Mouse (Mus musculus) spleen, postnatal 14 days (tissue): ENCODE measurements around the gene Rgl1.

Experiments
- DNase-seq, 2 experiments: peaks; one replicate each; pipeline ENCODE4 v3.0.0; 2021 to 2022; ENCODE audit warnings: low spot score in 2 of 2

Gene Rgl1

DNA sequence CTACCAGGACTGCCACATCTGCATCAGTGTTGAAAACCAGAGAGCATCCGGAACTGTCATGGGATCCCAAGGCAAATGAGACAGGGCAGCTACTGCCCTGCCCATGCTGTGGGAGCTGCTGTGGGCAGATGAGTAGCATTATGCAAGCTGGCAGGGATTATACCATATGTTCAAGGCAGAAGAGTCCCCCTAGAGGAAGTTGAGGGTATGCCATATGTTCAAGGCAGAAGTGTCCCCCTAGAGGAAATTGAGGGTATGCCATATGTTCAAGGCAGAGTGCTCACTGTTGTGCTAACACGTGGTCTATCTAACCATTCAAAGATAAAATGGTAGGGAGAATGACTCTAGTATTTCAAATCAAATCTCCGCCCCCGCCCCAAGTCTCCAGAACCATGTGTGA, 254.9 kb downstream of the Rgl1 start:
- no peak for DNase-seq

DNA sequence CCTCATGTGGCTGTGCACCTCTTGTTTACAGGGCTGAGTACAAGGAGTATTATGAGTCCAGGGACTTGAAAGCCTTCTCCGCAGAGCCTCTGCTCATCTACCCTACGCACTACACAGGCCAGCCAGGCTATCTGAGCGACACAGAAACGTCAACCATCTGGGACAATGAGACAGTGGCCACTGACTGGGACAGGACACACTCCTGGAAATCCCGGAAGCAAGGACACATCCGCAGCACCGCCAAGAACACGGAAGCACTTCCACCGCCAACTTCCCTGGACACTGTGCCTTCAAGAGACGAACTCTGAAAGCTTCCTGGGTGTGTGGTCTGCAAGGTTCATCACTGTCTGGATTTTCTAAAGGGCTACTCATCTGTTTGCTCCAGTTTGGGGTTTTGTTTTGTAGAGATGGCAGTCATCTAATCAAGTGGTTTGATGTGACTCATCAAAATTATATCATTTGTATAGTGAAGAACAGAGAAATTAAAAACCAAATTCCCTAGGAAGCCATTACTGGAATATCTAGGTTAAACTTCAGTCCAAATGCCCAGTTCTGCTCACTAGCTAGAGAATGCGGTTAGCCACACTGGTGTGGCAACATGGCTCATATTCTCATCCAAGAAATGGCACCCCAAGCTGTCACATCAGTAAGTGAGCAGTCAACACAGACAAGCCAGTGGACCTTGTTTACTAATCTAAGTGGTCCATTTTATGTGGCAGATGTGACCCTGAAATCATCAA, 257.5 kb downstream of the Rgl1 start:
- DNase-seq, result no peak

DNA sequence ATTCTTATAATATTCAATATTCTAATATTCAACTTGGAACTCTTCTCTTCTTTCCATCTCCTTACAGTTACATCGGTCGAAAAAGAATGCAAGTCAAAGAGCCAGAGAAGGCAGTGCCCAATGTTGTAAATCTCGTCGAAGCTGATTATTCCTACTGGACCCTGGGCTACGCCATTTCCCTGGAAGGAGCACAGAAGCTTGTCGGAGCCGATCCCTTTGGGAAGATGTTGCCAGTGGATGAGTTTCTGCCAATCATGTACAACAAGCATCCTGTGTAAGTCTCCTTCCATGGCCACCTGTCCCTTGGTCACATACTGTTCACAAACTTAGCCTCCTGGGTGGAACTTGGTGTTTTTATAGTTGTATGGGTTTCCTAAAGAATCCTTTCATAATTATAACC, 259.4 kb downstream of the Rgl1 start:
- DNase-seq, result no peak

DNA sequence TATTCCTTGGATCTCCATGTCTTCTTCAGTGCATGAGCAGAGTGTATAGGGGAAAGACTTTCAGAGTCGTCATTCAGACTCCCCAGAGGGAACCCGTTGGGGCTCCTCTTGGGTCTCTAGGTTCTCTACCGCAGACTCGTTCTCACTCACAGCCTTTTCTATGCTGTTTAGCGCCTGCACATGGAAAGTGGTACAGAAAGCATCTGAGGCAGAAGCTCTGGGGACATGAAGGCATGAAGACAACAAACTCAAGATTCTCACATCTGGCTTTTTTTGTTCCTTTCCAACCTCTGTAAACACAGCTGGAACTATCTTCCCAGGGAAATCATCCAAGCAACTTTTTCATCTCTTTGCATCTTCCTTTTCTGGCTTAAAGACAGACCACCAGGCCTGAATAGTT, 260.0 kb downstream of the Rgl1 start:
- DNase-seq, result no peak

DNA sequence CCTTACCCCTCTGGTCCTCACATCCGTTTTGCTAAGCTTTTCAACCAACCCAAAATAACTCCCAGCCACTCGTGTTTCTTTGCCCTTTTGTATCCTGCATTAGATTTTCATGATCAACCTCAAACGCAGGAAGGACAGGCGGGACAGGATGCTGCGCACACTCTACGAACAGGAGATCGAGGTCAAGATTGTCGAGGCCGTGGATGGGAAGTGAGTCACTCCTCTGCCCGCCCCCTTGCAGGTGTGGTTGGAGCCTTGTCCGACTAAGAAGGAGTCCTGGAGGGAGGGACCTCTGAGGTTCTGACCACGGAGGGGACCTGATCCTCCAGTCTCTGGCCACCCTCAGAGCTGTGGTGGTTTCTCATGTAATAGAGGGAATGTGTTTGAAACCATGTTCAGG, 266.3 kb downstream of the Rgl1 start:
- no peak for DNase-seq

DNA sequence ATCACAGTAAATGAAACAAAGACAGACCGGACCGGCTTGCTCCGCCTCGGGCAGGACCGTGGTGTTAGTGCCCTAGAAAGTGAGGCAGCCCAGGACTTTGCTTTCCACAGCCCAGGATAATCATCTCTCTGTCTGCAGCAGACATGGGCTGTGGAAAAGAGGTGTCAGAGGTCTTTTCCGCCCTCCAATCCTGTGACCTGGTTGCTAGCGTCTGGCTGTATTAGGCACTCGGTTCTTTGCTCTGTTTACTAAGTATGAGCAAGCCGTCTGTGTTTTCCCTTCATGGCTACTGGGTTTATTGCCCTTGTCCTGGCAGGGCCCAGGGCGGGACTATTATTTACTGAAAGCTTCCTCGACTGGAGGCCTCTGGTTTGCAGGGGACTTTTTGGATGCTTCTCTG, 268.6 kb downstream of the Rgl1 start:
- DNase-seq, result no peak

DNA sequence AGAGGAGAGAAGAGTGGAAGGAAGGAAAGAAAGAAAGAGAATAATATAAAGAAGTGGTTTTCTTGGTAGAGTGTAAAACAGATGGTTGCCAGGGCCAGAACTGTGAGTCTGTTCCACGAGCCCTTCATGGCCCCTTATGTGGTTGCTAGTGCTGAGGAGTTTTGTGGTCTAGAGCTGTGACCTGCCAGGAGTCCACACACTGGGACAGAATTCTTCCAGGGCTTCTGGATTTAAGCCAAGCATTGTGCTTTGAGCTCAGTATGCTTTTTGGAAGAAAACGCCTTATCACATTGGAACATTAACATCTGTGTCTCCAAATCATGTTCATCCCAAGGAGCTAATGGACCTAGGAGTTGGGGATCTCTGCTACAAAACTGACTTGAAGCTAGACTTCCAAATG, 269.3 kb downstream of the Rgl1 start:
- no peak for DNase-seq

DNA sequence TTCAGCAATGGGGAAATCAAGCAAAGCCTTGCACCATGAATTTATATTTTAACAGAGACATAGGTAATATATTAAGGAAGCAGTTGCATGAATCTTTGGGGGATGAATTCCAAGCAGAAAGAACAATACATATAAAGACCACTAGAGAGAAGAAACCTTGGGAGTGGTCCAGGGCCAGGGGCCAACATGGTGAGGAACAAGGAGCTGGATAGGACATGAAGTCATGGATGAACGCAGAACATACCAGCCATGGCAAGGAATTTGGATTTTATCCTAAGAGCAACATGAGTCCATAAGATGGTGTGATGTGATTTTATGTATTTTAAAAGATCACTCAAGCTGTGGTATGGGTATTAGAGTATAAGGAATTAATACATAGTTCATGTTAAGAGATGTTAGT, 273.9 kb downstream of the Rgl1 start:
- no peak for DNase-seq

DNA sequence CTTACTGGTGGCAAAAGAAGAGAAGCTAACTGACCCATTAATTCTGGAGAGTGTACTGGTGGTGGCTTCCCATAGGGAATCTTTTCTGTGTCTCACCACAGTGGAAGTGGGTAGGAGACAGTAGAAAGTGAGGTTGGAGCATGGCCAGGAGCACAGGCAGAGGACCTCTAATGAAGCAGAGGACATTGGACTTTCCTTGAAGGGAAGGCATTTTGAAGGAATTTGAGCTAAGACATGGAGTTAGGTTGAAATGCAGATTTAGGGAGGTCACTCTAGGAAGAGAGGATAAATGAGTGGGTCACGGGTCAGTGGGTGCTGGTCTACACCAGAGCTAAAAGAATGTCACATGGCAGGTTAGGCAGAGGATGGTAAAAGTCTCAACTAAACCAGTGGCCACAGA, 275.3 kb downstream of the Rgl1 start:
- no peak for DNase-seq

DNA sequence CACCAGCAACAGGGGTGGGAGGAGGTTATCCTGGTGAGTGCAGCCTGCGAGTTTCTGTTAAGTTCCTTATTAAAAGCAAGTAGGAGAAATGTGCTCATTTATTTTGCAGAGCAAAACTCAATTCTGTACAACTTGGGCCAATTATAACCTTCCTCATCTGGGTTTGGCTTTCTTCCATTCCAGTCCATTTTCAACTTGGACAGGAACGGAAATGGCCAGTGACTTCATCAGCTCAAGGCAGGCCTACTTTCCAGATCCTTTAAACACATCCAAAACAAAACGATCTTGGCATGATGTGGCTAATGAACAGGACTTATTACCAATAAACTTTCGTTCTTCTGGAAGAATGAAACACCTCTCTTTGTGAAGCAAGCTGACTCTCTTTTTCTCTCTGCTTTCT, 290.0 kb downstream of the Rgl1 start:
- DNase-seq, result no peak

DNA sequence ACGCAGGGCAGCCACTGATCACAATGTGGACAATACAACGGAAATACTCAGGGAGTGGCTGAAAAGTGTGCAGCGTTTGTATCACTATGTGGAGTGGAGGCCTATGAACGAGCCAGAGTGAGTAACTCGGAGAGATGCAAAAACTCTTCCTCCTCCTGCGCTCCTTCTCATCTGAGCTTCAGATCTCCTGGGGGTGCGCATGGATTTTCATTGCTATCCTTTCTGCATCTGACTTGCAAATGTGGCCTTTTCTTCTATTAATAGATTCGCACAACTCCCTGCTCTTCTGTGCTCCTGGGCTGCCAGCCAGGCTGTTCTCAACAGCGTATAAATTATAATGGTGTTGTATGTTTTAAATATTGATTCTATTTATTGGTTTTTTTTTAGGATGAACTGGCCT, 297.7 kb downstream of the Rgl1 start:
- DNase-seq, result no peak
